Mouse (Mus musculus): ENCODE data around the gene Wbp1.

The Wbp1 gene

DNA sequence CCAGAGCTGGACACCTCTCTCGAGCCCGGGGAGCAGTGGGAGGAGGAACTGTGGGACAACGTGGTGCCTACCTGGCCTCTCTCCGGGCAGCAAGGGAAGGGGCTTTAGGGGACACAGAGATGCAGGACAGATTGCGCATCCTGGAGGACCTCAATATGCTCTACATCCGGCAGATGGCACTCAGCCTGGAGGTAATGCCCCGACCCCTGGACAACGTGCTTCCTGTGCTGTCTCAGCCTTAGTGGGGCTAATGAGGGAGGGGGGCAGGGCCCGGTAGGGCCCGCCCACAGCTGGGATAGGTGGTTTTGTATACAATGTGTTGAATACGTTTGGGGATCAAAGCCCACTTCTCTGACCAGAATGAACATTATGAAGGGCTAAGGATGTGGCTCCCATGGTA lies 16.7 kb upstream of the Wbp1 start:
- DNase-seq, result peak in 1 of 2 experiments; percentile 36

DNA sequence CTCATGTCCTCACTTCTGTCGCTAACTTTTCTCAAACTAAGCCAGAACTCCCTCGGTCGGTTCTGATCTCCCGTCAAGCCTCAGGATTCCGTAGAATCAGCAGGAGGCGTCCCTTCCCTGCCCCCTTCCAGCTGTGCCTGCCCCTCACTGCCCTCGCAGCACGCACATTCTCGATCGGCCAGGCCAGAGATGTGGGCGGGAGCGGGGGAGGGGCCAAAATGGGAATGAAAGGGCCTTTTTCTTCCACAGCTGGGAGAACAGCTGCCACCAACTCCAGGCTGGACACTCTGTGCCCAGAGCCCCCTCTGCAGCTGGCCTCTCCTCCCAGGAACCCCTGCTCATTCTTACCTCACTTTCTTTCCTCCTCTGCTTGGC lies 16.2 kb upstream of the Wbp1 start:
- peak; percentile 92 to 96 for DNase-seq

DNA sequence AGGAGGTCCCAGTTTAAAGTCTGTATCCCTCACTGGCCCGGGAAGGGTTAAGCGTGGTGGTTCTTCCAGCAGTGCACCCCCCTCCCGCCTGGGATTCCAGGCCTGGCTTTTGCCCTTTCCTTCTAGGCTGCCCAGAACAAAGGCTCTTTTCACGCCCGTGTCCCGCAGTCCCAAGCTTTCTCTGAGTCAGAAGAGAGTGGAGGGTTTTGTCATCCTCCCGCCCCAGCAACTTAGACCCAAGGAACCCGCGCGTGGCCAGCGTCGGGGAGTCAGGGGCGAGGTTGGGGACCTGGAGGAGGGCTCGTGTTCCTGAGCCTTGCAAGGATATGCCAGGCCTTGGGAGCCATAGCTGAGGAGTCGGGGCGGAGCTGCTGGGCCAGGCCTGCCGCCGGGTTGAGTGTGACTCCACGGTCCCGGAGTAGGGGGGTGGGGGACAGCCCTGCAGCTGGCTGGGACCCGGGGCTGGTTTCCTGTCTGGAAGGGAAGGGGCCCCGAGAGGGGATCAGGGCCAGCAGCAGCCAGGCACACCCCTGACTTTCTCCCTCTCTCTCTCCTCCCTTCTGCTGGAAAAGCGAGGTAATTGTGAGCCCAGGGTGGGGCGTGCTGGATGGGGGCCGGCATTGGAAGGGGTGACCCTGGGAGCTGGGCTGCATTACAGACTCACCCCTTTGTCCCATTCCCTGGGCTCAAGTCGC lies 15.7 kb upstream of the Wbp1 start:
- peak; percentile 69 to 80 for DNase-seq

DNA sequence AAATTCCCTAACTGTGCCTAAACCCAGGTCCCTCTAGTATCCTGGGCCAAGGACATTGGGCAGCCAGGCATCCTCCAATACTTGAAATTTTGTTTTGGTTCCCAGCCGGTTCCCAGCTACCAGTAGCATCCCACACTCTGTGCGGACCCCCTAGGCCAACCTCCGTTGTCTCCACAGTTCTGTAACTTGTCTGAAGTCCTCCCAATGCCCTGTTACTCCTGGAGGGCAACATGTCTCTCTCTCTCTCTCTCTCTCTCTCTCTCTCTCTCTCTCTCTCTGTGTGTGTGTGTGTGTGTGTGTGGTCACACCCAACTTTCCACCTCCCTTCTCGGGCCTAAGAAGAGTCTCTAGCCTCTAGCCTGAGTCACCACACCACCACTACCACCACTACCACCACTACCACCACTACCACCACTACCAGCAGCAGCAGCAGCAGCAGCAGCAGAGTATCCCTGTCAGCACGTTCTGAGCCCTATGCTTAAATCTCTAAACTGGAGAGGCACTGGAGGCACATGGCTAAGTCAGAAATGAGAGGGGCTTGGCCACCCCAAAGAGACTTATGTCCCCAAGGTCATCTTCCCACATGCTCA lies 15.0 kb upstream of the Wbp1 start:
- peak in 1 of 2 experiments; percentile 33 for DNase-seq

DNA sequence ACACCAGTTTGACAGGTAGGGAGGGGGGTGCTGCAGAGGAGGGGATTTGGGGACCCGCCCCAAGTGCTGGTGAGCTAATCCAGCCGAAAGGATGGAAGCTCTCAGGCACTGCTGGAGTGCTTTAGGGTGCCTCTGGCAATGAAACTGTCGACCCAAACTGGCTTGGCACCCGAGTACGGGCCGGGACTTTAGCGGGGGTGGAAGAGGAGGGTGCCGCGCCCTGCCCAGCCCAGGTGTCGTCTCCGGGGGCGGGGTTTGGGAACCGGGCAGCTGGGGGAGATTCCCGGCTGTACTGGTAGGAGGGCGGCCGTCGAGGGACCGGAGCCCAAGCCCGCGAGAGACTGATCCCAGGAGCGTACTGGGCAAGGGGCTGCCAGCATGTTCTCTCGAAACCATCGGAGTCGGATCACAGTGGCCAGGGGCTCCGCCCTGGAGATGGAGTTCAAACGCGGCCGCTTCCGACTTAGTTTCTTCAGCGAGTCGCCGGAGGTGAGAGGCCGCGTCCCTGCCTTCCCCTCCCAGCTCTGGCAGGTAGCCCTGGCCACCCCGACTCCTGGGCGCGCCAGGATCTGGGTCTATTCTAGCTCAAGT lies 14.3 kb upstream of the Wbp1 start:
- DNase-seq, result peak; percentile 77 to 87

DNA sequence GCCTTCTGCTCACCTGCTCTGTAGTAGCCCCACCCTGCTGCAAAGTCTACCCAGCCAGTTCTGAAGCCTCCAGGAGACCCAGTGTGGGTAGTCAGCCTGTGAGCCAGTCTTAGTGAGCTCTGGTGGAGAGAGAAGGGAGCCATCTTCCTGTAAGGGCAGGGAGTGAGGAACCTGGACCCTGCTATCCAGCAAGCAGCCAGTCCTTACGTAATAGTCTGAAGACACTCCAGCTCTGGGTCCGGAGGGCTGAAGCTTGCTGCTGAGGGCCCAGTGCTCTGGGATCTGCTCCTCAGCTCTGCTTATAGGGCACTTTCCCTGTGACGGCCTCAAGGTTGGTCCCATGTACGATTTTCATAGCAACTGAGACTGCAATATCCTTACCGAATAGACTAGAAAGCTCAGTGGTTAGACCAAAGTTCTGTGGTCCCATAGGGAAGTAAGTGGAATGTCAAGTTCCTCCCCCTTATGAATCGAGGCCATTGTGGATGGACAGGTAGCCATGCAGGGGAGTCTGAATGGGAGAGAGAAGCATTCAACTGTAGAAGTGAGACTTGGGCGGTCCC lies 13.7 kb upstream of the Wbp1 start, which contains the start of gene Rtkn:
Gene Rtkn, plus strand, starts transcription at position 513 of the 563 bp plus-strand sequence.
- DNase-seq, result peak; percentile 63 to 76

DNA sequence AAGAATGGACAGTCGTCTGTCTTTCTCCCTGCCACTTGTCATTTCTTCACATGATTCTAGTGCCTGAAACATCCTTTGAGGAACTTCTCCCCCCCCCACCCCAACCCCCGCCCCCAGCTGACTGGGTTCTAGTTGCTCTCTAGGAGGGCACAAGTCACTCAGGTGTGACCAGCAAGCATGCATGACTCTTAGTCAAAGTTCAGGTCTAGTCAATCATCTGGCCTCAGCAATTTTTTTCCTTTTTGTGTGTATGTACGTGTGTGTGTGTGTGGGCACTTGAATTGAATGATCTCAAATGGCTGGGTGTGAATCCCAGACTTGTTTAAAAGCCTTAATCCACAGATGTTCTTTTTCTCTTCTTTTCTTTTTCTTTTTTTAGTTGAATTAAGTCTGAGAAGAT lies 12.9 kb upstream of the Wbp1 start:
- DNase-seq, result peak; percentile 60 to 71

DNA sequence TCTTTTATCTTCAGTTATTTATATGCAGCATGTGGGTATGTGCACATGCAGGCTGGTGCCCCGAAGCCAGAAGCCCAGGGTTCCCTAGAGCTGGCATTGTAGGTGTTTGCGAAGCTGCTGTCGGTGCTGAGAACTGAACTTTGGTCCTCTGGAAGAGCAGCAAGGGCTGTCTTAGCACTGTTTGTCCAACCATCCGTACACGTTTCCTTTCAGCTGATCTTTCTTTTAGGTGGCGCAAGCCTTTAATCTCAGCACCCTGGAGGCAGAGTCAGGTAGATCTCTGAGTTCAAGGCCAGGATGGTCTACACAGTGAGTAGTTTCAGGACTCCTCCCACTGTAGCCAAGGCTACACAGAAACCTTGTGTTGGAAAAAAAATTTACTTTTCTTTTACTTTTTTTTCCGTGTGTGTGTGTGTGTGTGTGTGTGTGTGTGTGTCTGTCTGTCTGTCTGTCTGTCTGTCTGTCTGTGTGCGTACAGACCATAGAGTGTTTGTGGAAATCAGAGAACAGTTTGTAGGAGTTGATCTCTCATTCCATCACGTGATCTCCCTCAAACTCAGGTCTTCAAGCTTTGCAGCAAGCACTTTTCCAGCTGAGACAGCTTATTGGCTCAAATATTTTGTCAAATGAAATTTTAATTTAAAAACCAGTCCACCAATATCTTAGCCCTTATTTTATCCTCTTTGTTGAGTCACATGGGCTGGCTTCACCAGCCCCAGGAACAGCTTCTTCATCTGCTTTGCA lies 11.0 kb upstream of the Wbp1 start:
- DNase-seq, result peak; percentile 33 to 46

DNA sequence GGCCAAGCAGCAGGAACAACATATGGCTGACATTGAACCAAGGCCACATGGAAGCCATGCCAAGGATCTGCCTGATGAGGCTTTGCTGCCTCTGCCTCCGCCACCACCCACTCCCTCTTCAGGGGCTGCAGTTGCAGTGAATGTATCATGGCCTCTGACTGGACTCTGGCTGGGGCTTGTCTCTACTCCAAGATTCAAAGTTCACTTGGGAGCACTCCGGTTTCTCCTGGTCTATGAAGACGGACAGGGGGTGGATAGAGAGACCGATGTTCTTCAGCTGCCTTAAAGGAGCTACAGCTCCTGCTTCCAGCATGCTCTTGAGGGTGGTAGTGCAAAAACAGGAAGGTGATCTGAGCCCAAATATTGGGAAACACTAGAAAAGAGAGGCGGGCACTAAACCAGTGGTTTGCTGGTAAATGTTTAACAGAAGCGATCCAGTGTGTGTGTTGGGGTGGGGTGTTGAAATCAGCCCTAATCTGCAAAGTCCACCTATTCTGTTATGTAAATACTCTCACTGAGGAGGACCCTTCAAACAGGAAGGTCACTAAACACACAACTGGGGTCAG lies 10.2 kb upstream of the Wbp1 start:
- DNase-seq, result peak; percentile 73 to 88

DNA sequence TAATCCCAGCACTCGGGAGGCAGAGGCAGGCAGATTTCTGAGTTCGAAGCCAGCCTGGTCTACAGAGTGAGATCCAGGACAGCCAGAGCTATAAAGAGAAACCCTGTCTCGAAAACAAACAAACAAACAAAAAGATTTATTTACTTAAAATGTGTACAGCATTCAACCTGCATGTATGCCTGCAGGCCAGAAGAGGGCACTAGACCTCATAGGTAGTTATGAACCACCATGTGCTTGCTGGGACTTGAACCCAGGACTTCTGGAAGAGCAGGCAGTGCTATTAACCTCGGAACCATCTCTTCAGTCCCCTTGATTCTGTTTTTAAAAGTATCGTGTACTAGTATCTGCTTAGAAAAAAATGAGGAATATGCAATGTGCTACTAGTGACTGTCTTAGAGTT lies 6.1 kb upstream of the Wbp1 start:
- no peak for DNase-seq

DNA sequence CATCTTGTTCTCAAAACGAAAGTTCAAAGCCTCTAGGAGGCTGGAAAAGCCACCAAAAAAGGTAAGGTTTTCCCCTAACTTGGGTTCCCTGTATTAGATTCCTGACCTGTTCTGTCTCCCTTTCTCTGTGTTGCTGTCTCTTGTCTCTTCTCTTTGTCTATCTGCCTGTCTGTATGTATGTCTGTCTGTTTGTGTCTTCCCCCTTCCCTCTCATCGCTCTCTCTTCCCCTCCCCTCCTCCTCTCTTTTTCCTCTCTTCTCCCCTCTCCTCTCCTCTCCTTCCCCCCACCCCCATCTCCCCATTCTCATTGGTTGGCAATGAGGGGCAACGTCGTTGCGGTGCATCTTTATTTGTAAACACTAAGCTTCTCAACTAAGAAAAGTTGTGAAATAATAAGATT lies 4.0 kb upstream of the Wbp1 start, which contains the start of gene Ino80b:
Gene Ino80b, minus strand, starts transcription at position 101 of the 400 bp plus-strand sequence.
- DNase-seq, result no peak

DNA sequence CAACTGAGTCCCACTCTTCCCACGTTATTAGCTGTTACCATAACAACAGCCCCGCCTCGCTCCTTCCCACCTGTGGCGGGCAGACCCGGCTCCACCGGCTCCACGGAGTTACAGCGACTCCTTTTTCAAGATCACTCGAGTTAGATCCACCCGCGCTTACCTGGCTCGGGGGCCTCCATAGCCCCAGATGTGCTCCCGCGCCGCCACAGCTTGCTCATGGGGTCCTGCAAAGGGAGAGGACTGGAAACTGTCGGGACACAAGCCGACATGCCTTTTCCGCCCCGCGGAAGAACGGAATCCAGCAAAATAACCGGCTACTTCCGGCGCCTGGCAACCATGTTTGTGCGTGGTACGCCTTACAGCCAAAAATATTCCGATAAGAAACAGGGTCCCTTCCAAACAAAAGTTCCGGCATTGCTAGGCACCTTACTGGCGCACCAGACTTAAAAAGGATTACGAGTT lies 3.5 kb upstream of the Wbp1 start:
- peak; percentile 94 to 95 for DNase-seq

DNA sequence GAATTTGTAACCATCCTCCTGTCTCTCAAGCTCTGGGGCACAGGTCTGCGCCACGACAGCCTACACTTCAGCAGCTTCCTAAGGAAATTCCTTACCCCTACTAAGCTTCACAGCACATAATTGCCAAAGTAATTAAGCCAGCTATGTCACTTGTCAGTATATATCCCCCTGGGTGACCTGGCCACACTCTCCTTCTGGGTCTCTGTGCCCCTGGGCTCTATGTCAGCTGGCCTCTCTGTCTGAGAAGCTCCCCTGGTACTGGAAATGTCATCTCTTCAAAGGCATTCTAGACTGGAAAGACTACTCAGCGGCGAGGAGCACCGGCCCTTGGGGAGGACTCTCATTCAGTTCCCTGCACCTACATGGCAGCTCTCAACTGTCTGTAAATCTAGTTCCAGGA lies 1.6 kb upstream of the Wbp1 start:
- DNase-seq, result no peak

DNA sequence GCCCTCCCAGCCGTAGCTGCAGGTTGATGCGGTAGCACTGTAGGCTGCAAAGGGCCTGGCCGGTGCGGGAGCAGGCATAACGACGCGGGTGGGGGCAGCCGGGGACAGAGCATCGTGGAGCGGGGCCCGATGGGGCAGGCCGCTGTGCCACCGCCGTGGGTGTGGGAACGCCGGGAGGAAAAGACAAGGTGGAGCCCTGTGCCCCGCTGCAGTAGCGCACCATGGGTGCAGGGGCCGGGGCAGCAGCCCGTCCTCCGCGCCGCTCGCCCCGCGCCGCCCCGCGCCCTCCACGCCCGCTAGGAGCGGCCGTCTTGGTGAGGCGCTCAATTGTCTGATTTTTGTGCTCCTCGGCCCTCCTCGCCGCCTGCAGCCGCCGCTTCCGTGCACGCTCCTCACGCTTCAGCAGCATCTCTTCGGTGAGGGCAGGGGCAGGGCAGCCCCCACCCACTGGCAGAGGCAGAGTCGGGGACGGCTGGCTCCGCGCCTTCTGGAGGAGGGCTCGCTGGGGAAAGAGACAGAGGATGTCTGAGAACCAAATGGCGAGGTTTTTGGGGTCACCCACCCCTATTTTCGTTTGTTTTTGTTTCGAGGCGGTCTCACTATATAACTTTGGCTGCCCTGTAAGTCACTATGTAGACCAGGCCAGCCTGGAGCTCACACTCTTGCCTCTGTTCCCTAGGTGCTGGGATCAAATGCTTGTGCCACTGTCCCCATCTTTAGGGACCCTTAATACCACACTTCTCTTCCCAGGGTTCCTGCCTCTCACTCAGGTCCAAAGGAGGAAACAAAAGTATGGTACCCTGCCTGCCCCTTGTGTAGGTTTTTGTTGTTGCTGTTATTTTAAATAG lies 728 bp upstream of the Wbp1 start:
- no peak for DNase-seq

DNA sequence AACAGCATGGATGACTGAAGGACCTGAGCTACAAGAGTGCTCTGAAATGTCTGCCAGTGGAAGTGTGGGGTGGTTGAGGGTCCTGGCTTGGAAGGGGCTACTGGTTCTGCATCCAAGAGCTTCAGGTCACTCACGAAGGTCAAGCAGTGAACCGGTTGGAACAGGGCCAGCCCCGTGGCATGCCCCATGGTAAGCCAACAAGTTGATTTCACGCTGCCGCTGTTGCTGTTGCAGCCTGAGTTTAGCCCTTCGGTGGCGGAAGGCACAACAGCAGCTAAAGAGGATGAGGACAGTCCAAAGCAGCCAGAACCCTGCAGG lies 1.7 kb downstream of the Wbp1 start:
- DNase-seq, result peak; percentile 31 to 65

DNA sequence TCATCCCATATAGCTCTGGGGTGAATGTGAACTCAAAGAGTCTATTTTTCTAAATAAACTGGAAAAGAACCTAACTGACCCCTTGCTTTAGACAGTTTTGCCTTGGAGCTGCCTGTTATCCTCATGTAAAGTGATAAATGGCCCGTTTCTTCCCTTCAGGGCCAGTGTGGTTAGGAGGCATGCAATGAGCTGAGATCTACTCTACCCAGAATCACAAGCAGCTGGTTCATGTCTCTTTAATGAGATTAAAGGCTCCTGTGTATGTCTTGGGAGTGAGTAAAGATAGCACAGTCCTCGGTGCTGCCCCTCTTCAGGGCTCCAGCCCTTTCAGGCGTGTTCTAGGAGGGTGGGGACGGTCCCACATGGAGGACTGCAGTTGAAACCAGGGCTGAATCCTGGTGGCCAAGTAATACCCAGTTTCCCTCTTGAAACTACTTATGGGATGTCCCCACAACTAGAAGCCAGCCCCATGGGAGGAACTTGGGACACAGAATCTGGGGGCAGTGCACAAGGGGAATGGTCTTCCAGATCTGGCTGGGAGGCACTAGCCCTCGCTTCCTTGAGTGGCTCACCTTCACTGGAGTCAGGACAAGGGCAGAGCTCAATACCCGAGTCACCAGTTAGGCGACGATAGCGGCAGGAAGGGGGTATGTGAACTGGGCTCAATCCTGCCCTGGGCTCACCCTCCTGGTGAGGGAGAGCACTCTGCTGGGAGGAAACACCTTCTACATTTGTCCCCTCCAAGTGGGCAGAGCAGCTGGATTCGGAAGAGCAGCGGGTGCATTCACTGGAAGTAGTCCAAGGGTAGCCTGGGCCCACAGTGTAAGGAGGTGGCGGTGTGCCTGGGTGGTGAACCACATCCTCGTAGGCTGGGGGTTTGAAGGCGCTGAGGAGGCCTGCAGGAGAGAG lies 2.3 kb downstream of the Wbp1 start:
- DNase-seq, result no peak

DNA sequence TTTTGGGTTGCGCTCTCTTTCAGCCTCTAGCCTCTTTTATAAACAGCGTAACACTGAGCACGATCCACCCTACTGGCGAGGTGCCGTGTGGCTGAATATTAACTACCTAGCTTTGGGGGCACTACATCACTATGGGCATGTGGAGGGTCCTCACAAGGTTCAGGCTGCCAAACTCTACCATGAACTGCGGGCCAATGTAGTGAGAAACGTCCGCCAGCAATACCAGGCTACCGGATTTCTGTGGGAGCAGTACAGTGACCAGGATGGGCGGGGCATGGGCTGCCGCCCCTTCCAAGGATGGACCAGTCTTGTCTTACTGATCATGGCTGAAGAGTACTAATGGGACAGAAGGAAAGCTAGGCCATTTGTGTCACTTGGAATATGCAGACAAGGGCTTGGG lies 3.0 kb downstream of the Wbp1 start:
- no peak for DNase-seq

DNA sequence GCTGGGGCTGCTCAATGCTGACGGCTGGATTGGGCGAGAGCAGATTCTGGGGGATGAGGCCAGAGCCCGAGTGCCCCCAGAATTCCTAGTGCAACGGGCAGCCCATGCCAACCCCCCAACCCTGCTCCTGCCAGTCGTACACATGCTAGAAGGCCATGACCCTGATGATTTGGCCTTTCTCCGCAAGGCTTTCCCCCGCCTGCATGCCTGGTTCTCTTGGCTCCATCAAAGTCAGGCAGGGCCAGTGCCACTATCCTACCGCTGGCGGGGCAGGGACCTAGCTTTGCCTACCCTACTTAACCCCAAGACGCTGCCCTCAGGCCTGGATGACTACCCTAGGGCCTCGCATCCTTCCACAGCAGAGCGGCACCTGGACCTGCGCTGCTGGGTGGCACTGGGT lies 3.7 kb downstream of the Wbp1 start:
- no peak for DNase-seq

DNA sequence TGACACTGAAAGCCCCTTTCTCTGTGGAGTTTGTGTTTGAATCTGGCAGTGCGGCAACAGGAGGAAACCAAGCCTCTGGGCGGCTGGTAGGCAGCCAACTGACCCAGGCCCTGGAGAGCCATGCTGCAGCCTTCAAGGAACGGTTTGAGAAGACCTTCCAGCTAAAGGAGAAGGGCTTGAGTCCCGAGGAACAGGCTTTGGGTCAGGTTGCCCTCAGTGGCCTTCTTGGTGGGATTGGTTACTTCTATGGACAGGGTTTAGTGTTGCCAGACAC lies 4.3 kb downstream of the Wbp1 start:
- no peak for DNase-seq

DNA sequence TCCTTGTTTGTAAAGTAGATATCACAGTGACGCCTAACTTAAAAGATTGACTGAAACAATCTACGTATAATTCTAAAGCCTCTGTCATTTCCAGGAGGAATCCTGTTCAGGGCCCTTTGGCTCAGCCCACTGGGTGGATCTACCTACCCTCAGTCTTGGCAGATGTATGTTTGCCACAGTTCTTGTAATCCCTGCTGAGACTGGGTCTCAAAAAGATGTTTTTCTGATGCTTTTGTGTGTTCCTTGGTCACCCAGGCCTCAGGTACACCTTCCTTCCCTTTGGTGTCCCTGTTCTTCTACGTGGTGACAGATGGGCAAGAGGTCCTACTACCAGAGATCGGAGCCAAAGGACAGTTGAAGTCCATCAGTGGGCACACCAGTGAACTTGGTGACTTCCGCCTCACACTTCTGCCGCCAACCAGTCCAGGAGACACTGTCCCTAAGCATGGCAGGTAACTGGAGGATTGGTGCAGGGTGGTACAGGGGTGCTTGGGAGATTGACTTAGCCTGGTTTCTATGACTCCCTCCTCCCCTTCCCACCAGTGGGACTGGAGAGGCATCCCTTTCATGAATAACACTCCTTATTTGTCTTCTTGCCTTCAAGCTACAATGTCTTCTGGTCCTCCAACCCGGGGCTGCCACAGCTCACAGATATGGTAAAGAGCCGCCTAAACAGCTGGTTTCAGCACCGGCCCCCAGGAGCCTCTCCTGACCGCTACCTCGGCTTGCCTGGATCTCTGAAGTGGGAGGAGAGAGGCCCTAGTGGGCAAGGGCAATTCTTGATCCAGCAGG lies 4.8 kb downstream of the Wbp1 start:
- no peak for DNase-seq

All from kidney, postnatal 36 days (tissue).